Mouse (Mus musculus) cortical plate, adult 2 months (tissue): ENCODE results near the gene 2210408I21Rik.

Source experiments
- CTCF ChIP-seq: fragments of 200-500 bp; IDR thresholded peaks from 2 replicates; pipeline ENCODE4 v1.5.1; 2011; ENCODE audit warnings: mild to moderate bottlenecking, control low read depth, low read length; ENCODE audit not compliant: insufficient read depth; ENCODE audit errors: extremely low read depth
- POLR2A ChIP-seq: fragments of 200-500 bp; IDR thresholded peaks from 2 replicates; pipeline ENCODE4 v1.6.1; 2011; ENCODE audit warnings: mild to moderate bottlenecking, low read length, control low read depth; ENCODE audit not compliant: insufficient read depth; ENCODE audit errors: extremely low read depth

DNA sequence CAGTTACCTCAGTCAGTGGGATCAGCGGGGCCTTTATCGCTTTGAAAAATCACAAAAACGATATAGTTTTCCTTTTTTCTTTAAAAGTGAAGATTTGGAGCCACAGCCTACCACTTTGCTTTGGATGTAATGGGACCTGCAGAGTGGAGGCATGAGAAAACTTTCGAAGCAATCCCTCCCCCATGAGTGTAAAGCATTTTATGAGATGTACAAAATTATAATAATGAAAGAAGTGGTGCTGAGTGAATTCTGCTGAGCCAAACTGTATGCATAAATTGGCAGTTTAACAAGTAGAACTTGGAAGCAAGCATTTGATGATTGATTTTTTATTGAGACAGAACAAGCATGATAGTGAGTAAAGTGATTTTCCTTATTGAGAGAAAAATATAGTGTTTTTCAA lies 250.7 kb downstream of the 2210408I21Rik start:
- TF ChIP-seq CTCF = no peak
- no peak for TF ChIP-seq POLR2A
